Mouse (Mus musculus) urinary bladder, postnatal 36 days (tissue): Measurements from ENCODE around the gene Gpr179.
A peak's percentile ranks its signal among the peaks of the same experiment; 100 is the strongest.

Experiments
- DNase-seq, 2 experiments: peaks; one replicate each; pipeline ENCODE4 v3.0.0; 2022; ENCODE audit warnings: low spot score in 2 of 2, mixed read lengths in 1 of 2

Gene Gpr179

GRCm38 (mm10) chr11:97352027-97352684, at the start of gene Gpr179:
Gene Gpr179, minus strand, starts transcription at chr11:97352077.
- DNase-seq = no peak

- DNase-seq = no peak
Measured at GRCm38 (mm10) chr11:97401082-97401481, 49.2 kb upstream of the Gpr179 start.

GRCm38 (mm10) chr11:97399958-97400710, 48.3 kb upstream of the Gpr179 start:
- peak; percentile 70 to 78 for DNase-seq

GRCm38 (mm10) chr11:97398506-97398905, 46.6 kb upstream of the Gpr179 start:
- DNase-seq = no peak

- DNase-seq = no peak
Measured at GRCm38 (mm10) chr11:97394146-97394545, 42.3 kb upstream of the Gpr179 start.

- no peak for DNase-seq
Measured at GRCm38 (mm10) chr11:97393658-97394057, 41.8 kb upstream of the Gpr179 start.

GRCm38 (mm10) chr11:97389127-97389526, 37.2 kb upstream of the Gpr179 start:
- no peak for DNase-seq

- DNase-seq = no peak
Measured at GRCm38 (mm10) chr11:97387811-97388210, 35.9 kb upstream of the Gpr179 start.

- no peak for DNase-seq
Measured at GRCm38 (mm10) chr11:97383764-97384163, 31.9 kb upstream of the Gpr179 start.

- no peak for DNase-seq
Measured at GRCm38 (mm10) chr11:97383017-97383416, 31.1 kb upstream of the Gpr179 start.

GRCm38 (mm10) chr11:97380036-97380435, 28.2 kb upstream of the Gpr179 start:
- no peak for DNase-seq

GRCm38 (mm10) chr11:97373402-97373801, 21.5 kb upstream of the Gpr179 start:
- DNase-seq = no peak

GRCm38 (mm10) chr11:97372159-97372864, 20.4 kb upstream of the Gpr179 start:
- DNase-seq = no peak

- no peak for DNase-seq
Measured at GRCm38 (mm10) chr11:97370329-97371091, 18.6 kb upstream of the Gpr179 start.

- no peak for DNase-seq
Measured at GRCm38 (mm10) chr11:97368501-97368900, 16.6 kb upstream of the Gpr179 start.

- DNase-seq = no peak
Measured at GRCm38 (mm10) chr11:97365556-97365955, 13.7 kb upstream of the Gpr179 start.

- DNase-seq = no peak
Measured at GRCm38 (mm10) chr11:97363644-97363995, 11.7 kb upstream of the Gpr179 start.

GRCm38 (mm10) chr11:97362943-97363643, 11.2 kb upstream of the Gpr179 start:
- DNase-seq = peak in 1 of 2 experiments; percentile 19

- DNase-seq = peak; percentile 31 to 37
Measured at GRCm38 (mm10) chr11:97362649-97362942, 10.7 kb upstream of the Gpr179 start.

- DNase-seq = peak; percentile 92 to 94
Measured at GRCm38 (mm10) chr11:97361948-97362648, 10.2 kb upstream of the Gpr179 start, which contains the start of gene Socs7. Gene Socs7, plus strand, starts transcription at chr11:97362551.

GRCm38 (mm10) chr11:97357663-97358062, 5.8 kb upstream of the Gpr179 start:
- peak; percentile 55 to 72 for DNase-seq
